Mouse (Mus musculus): ENCODE measurements around the gene Arhgap29.
A peak's percentile ranks its signal among the peaks of the same experiment; 100 is the strongest.

Gene Arhgap29

DNA sequence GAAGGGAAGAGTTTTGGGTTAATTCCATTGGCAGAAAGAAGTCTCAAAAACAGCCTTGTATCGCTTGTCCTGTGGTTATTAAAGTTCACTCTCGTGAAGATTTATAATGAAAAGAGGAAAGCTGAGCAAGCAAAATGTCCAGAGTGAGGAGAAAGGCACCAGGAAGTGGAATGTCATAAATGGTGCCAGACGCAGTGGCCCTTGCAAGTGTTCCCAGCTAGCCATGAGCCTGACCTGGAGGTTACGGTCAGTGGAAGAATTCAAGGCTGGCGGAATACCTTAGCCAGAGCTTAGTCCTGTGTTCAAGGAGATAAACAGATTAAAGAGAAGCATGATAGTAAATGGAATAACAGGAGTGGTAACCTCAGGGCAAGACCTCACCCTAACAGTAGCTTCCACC is 66.8 kb downstream of the Arhgap29 start:
- no peak for DNase-seq

DNA sequence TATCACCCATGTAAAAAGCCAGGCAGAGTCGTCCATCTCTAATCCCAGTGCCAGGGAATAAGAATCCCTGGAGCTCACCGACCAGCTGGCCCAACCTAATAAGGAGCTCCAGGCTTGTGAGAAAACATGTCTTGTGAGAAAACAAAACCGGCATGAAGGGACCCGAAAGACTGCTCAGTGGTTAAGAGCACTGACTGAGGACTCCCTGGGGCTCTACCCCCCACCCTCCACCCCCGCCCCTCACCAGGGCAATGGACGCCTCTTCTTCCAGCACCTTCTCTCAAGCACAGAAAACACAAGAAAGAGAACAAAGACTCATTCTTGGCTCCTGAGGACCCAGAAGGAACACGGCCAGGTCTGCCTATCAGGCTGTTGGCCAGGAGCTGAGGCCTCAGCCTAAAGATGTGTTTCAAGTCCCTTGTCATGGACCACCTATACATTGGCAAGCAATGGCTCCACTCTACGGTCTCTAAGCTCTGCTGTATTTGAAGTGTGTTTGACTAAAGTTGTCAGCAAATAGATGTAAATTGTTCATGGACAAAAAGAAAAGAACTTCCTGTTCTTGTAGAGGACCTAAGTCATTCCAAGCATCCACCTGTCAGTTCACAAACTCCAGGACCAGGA is 68.8 kb downstream of the Arhgap29 start:
- no peak for DNase-seq

DNA sequence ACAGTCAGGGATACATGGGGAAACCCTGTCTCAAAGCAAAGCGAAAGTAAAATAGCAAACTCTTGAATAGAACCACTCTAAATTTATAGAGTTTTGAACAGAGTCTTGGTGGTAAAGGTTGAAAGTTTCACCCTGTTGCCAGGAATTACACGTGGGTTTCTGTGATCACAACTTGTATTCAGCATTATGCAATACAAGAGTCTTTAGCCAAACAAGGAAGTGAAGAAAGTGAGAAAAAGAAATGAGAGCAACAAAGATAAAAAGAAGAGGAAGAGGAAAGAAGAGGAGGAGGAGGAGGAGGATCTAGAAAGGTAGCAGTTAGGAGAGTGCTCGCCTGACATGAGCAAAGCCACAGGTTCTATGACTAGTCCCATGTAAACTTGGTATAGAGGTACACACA is 70.0 kb downstream of the Arhgap29 start:
- DNase-seq, result no peak

DNA sequence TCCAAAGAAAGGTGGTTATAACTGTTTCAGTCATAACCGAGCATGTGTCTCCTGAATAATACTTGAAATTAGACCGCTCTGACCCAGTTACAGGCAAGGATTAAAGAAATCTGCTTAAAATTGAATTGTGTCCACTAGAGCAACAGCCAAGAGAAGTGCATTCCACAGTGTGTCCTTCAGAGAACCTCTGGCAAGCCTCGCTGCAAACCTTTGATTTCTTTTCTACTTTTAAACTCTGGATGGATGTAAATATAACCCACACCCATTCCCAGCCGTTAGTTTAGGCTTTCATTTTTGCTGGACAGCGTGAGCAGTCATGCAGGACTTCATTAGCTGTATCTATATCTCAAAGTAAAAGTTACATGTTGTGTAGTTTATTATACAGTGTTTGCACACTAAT is 74.3 kb downstream of the Arhgap29 start:
- DNase-seq, result no peak

DNA sequence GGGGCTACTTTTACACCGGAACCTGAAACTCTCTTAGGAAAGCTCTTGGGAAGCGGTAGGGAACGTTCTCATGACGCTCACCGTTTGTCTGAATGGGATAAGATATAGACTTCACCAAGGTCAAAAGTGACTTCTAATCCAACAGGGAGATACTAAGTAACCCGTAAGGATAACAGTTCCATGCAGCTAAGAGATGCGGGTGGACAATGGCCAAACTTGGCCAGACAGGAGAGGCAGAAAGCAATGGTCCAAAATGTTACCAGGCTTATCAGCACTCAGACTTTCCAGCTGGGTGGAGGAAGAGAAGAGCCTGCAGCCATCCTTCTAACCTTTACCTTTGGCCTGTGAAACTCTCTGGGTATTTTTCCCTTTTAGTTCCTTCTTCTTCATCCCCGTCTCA is 75.4 kb downstream of the Arhgap29 start:
- DNase-seq, result no peak

DNA sequence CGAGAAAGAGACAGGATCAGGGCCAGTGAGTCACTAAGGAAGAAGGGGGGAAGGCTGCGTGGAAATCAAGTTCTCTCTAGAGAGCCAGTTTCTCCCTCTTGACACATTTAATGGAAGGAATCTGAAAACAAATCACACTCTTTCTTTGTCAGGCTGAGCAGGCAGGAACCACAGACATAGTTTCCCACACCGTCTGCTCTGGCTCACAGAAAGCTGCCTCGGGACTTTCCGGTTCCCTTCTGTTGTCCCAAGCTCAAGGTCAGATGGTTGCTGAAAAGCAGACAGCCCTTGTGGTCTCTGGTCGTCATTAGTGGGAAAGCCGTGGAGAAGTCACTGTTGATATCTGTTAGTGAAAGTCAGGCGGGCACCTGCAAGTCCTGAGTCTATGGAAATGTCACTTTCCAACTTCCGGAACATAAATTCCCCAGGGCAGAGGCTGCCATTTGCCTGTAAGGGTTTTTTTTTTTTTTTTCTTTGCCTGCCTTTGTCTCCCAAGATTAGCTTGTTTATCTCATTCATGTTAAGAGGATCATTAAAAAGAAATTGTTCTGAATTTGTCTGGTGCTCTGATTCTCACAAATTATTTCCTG is 81.0 kb downstream of the Arhgap29 start:
- DNase-seq, result no peak

DNA sequence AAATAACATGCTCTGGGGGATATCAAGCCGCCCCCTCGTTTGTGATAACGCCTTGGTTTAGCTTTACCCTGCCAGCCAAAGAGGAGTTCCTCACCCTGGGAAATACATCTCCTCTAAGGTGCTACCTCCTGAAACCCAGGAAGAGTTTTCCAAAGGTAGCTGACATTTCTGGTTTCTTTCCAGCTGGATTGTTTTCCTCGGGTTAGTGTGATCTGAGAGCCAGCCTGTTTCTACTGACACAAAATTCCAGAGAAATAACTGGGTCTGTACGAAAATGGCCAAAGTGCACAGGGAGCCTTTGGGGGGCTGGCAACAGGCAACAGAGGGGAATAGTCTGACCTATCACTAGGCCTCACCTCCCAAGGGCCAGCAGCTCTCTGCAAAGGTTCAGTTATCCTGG is 81.9 kb downstream of the Arhgap29 start:
- no peak for DNase-seq

DNA sequence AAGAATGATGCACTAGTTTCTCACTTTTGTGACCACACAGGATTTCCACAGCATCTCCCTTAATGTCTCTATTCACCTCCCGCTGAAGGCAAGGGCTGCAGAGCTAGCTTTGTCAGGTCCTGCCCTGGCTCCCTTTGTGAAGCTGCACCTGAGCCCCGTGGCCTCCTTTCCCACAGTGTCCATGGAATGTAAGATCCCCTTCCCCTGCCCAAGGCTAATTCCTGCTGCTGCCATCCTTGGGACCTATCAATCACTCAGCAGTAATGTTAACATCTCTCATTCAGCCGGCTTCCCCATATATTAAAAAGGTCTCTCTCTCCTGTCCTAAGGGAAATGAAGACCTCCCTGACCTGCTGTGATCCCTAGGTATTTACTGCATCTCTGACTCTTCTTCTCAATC is 82.8 kb downstream of the Arhgap29 start:
- DNase-seq, result no peak

DNA sequence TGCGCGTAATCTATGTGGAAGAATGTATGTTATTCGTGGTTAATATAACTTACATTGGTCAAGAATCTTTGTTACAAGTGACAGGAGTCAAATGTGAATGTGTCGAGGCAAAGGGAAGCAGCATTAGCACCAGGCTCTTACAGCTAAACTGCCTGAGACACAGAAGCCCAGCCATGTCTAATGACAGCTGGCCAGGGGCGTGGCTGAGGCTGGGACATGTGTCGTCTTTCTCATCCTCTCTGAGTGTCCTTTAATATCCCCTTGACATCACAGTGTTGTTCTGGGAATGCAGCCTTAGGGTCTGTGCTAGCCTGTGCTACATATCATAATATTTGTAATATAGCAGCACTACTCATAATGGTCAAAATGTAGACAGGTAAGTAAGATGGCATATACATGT is 88.2 kb downstream of the Arhgap29 start:
- no peak for DNase-seq

DNA sequence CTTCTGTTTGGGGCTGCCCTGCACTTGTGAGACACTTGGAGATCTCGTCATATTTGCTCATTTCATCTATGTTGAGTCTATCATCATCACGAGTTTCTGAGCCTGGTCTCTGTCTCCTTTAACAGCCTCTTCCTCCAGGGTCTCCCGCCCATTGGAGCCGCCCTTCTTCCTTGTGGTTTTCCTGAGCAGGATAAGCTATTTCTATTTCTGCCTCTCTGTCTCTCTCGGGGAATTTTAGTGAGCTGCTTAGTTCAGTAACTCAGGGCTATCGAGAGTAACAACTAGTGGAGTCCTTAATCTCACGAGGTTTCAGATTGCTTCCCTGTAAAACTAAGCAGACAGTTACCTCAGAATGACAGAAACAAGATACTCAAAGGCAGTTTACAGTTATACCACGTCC is 90.8 kb downstream of the Arhgap29 start:
- no peak for DNase-seq

DNA sequence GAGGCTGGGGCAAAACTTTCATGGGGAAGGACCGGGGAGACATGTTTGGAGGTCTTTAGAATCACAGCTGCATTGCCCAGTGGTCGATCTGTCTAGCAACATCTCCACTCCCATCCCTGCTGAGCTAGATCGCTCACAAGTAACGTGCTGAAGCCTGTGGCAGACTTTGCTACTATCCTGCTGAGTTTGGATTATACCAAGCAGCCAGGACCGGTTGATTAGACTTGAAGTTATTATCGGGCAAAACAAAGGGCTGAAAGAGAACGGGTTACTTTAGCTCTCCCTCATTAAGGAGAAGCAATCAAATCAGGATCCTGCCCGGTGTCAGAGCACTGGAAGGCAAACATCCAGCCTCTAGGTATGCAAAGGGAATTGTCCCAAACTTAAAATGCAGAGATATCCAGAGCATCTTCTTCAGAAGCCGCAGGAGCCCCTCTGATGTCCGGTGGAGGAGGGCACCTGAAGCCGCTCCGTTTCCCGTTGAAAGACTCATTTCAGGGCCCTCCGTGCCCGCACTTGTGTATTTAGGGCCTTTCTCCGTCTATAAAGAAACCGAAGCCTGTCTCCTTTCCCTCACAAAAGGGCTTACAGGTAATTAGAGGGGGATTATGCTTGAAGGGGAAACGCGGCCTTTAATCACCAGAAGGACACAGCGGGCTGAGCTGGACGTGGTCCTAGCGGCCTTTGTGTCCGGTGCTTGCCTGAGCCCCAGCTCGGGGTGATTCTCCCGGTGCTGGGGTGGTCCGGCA is 91.6 kb downstream of the Arhgap29 start, which contains the start of gene Abca4:
Gene Abca4, plus strand, starts transcription at position 645 of the 749 bp plus-strand sequence.
- DNase-seq, result no peak

DNA sequence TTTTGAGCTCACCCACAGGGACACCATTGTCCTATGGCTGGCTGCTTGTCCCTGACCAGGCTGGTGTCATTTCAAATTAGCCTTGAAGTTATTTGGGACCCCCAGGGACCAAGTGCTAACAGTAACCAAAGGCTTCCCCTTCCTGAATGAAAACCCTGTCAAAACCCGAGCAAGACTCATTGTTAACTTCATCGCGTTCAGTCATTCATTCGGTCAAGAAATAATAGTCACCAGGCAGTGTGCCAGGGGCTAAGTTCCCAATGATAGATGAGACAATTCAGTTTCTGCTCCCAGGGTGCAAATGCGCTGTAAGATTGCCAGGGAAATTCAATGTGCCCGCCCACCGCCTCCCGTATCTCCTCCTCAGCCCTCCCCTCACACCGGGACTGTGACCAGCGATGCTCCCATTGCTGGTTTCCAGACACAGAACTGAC is 93.9 kb downstream of the Arhgap29 start:
- DNase-seq, result no peak

DNA sequence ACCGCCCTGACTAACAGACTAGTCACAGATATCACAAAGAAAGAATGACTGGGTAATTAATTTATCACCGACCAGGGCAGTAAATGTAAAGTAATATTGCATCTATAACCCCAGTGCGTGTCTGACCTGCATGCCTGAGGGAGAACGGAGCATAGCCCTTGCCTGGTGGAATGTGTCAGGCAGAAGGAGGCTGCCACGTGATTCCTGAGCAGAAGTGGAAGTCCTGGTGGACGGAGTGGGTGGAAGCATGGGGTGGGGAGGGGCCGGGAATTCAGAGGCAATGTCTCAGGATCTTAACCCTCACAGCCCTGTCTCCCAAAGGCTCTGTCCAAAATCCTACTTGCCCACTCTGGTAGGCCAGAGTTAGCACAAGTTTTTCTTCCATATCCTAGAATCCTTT is 95.1 kb downstream of the Arhgap29 start:
- no peak for DNase-seq

DNA sequence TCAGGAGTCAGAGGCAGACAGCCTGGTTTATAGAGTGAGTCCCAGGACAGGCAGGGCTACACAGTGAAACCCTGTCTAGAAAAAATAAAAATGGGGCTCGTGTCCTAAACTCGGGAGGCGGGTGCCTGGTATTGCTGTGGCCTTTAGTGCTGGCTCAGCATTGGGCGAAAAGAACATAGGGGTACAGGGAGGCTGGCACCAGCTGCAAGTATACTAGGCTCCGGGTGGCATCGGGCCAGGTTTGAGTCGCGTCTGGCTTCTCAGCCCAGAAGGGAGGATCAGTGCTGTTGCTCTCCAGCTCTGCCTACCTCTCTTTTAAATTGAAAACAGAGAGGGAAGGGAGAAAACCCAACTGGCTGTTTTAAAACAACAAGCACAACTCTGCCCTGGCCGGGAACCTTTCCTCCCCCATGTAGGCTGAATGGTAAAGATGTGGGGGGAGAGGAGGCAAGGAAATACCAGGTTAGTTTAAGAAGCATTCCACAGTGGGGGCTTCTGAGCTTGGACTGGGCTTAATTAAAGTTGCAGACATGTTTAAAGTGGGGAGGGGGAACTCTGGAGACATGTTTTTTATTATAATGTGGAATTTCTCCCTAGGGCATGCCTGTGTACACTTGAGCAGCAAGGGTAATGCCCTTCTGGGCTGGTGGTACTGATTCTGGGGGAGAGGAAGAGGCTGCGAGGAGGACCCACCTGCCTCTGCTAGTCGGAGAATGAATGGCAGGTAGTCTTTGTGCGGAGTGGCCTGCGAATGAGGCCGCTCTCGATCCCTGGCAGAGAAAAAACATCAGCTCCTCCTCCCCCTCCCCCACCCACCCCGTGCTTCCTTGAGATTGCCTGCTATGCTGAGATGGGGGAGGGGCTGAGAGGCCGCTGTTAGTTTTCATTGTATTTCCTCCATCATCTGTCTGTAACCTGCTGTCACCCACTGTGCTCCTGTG is 95.8 kb downstream of the Arhgap29 start:
- DNase-seq, result peak; percentile 12

DNA sequence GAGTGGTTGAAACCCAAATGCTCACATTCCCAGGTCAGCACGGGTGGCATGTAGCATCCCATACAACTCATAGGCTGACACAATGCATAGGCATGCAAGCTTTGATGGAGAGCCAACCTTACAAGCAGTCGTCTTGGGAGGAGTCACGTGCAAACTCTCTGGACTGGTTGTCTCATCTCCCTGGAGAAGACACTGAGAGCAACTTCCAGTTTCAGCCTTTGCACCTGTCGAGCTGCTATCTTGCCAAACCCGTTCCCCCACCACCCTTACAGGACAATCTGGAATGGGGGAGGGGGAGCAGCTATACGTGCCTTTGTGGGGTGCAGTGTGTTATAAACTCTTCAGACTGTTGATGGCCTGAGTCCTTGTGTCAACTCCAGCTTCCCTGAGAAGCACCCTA is 96.8 kb downstream of the Arhgap29 start:
- no peak for DNase-seq

DNA sequence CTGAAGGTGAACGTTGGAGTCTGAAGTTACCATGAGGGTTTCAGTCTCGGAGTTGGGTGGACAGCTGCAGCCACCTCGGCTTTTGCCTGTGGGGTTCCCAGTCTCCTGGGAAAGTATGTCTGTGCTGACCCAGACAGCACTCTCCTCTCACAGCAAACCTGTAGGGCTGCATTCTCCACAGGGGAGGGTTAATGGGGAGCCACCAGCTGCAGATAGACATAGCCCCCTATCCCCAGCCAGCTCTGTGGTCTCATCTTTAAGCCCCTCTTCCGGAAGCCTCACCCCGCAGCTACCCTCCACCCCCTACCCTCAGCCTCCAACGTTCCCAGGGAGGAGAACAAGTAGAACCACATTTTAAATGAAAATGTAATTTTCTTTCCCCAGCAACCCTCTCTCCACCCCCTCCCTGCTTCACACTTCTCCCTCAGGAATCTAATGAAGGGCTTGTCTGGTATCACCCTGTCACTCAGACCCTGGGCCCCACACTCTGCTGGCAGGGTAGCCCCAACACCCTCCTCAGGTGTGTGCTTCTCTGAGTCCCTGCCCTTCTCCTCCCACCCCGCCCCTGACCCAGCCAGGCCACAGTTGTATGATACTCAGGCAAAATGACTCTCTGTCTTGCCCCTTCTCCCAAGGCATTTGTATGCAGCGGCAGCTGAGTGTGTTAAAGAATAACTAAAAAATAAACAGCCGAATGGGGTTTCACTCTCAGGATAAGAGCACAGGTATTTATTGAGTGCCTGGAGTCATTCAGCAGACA is 106.3 kb downstream of the Arhgap29 start:
- DNase-seq, result no peak

DNA sequence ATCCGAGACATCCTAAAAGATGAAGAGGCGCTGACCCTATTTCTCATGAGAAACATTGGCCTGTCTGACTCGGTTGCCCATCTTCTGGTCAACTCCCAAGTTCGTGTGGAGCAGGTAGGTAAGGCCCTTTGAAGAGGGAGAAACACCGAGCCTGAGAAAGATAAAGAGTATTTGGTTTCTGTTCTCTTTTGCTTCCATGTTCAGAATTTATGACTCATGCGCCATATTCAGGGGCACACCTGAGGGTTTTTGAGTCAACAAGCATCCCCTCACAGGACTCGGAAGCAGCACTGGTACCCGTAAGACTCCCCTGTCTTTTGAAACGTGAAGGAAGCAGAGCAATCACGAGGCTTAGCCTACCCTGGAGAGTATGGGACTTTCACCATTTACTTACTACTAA is 110.2 kb downstream of the Arhgap29 start:
- DNase-seq, result no peak

DNA sequence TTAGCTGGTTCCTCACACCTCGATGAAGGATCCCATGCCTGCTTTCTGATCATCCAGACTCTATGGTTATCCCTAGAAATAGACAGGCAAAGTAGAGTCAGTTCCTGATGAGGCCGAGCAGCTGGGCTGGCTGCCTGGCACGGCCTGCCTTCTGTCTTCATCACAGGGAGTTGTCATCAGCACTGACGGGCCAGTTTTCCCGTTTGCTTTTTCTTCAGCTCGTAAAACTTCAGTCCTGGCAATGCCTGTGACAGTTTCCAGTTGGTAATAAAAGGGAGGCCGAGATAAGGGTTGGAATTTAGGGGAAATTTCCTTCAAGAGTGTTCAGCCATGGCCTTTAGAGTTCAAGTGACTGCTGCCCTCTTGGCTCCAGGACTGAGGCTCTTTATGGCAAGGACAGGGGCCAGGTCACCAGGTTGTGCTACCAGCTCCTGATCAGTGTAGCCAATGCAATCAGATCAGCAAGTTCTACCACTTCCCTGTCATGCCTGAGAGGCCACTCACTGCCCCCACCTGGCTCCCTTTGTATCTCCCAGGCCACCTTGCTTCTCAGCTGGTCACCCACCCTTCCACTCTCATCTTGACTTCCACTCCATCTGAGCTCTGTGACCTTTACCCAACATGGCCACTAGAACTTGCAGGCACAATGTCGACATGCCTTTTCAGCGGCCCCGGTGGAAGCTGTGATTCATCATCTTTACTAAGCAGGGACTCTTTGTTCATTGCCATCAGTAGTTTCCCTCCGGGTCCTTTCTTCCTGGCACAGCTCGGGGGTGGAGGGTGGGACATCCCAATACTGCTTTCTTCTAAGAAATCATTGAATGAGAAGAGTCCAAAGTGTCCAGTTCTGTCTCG is 112.4 kb downstream of the Arhgap29 start:
- no peak for DNase-seq
